Mouse (Mus musculus) large intestine, adult 2 months (tissue): ENCODE data around the gene Ubox5. TPM values are rescaled to one million over a fixed set of nuclear protein-coding genes. Genes with fewer than 3 reads are reported as not detected.
"Not testable (repeated sequence)": the region's sequence is repeated elsewhere in the genome, so short reads cannot be mapped to it uniquely, and the experiment has no call there.

ENCODE experiments used
- DNase-seq: peaks from one replicate; pipeline ENCODE4 v3.0.0-alpha.2; 2012; ENCODE audit warnings: low read depth, low spot score
- WGBS: fragments of 180-500 bp; shearing (Covaris S2); methylation state at CpG from one replicate; pipeline ENCODE4 v1.1.7; 2018; 5-methylcytosine and 5-hydroxymethylcytosine counted together
- polyA plus RNA-seq: library from polyadenylated mRNA; depleted of rRNA; stranded (reverse); fragments of >200 nt; gene quantifications from 2 replicates; pipeline ENCODE4 v1.2.3, GENCODE M21; 2012; rRNA removed

Ubox5 gene
- polyA plus RNA-seq, result 5.9 and 6.7 TPM in 2 replicates

DNA sequence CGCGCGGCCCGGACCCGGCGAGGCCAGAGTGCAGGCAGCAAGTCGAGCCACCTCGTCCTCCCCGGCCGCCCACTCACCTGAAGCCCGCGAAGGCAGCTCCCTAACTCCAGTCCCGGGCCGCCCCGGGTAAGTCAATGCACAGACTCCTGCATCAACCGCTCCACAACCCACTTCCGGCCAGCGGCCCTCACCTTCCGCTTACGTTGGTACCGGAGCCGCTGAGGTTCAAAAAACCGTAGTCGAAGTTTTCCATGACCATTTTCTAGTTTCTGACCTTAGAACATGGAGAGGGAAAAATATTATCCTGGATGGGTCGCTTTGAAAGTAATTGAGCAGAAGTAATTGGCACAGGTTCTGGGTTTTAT is at the start of gene Ubox5, which contains the start of gene Fastkd5:
Gene Ubox5 (minus strand): TSS at position 200 of the 365 bp plus-strand sequence.
Gene Fastkd5 (minus strand): TSS at position 189 of the 365 bp plus-strand sequence.
- DNase-seq, result peak; percentile 73
- WGBS, result under 1% methylated on average over 25 of the region's 25 CpGs

DNA sequence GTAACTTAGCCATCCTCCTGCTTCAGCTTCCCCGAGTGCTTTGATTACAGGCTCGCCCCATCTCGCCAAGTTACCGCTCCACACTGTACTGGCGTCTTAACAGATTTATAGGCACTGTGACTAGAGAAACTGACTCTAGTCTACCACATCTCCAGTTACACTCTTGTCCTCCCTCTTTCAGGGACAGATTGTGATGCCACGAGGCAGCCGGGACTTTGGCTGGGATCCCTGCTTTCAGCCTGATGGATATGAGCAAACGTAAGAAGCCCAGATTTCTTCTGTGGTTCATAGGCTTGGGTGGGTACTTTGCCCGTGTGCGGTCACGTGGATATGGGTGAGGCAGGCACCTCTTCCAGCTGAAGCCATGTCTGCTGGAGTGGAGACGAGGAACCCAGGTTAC is 49.3 kb upstream of the Ubox5 start:
- no peak for DNase-seq
- 93% methylated on average over 12 of the region's 12 CpGs for WGBS

DNA sequence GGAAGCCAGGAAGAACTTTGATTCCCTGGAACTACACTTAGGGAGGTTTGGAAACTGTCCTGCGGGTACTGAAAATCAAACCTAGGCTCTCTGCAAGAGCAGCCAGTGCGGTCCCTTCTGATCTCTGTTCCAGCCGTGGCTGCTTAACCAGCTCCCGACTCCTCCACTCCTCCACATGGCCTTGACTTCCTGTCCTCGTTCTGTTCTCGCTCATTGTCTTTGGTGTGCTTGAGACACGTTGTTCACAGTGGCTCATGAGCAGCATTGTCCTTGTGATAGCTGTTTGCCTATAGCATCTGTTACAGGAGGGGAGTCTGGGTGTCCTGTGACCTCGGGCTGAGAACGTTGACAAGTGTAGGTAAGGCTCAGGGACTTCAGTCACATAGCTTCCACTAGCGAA is 47.4 kb upstream of the Ubox5 start:
- 83% methylated on average over 10 of the region's 10 CpGs for WGBS
- no peak for DNase-seq

DNA sequence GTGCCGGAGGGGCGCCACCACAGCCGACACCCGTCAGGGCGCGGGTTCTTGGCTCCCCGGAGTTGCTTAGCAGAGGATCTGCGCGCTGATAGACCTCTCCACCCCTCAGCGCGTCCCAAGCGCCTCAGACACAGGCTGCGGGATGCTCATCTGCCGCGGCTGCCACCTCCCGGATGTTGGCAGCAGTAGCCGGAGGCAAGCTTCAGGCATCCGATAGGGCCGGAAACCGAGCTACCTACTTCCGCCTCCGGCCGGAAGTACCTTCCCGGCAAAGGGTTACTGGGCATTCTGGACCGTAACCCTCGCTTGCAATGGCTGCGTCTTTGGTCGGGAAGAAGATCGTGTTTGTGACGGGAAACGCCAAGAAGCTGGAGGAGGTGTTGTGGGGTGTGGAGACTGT is 37.7 kb upstream of the Ubox5 start, which contains the start of gene Itpa:
Gene Itpa (plus strand): TSS at position 52 of the 400 bp plus-strand sequence.
- WGBS, result under 1% methylated on average over 31 of the region's 31 CpGs

DNA sequence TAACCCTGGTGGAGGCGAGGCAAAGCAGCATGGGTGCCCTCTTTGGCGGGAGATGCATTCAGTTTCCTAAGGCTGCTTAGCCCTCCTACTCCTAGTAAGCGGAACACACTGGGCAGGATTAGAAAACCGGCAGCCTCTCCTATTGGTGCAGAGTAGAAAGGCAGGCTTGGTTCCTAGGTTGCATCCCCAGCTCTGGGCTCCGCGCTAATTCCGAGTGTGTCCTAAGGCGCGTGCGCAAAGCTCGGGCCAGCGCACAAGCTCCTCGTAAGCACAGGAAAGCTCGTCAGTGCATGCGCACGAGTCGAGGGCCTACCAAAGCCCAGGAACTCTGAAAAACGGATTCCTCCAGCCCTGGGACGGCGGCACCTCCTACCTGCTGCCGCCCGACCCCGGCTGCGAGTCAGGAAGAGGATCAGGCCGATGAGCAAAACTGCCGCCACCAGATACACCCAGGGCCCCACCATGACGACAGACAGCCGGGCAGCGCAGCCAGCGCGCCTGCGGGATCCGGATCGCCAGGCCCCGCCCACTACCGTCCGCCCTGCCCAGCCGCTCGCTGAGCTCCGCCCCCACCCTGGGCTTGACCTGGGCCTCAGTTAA is 34.4 kb upstream of the Ubox5 start, which contains the start of gene Ddrgk1:
Gene Ddrgk1 (minus strand): TSS at position 558 of the 600 bp plus-strand sequence.
- peak; percentile 77 for DNase-seq
- WGBS, result under 1% methylated on average over 40 of the region's 40 CpGs

More for the DNA sequence above, 37.7 kb upstream of the Ubox5 start, which contains the start of gene Itpa:
- peak; percentile 59 for DNase-seq

DNA sequence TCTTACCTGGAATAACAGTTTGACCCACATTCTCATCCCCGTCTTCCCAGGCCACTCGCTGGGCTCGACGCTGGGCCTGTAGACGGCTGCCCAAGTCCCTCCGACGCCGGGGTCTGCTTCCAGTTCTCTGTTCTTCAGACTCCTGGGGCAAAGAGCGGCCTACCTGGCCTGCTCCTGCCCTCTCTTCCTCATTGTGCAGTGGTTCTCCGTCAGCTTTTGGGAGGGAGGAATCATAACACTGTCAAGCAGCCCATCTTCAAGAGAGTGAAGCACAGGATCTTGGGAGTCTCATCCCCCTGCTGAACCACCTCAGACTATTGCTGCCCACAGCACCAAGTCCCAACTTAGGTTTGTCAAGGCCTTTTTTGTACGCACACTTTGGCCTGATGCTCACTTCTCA is 33.5 kb upstream of the Ubox5 start:
- DNase-seq, result no peak
- WGBS, result 92% methylated on average over 11 of the region's 11 CpGs

DNA sequence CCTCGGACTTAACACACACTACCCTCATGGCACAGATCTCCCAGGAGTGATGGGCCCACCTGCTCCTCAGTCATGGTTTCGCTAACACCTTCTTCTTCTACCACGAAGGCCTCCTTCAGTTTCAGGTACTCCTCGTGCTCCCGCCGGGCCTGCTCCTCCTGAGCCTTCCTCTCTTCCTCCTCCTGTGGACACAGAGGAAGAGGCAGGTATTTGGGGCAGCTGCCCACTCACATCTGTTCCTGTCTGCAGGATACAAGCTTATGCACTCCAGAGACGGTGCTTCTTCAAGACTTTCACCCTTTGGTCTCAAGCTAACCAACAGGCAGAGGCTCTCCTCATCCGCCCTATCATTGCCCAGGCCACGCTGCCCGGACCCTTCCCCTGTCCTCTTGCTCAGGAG is 28.7 kb upstream of the Ubox5 start:
- DNase-seq, result no peak
- WGBS, result 95% methylated on average over 10 of the region's 10 CpGs

DNA sequence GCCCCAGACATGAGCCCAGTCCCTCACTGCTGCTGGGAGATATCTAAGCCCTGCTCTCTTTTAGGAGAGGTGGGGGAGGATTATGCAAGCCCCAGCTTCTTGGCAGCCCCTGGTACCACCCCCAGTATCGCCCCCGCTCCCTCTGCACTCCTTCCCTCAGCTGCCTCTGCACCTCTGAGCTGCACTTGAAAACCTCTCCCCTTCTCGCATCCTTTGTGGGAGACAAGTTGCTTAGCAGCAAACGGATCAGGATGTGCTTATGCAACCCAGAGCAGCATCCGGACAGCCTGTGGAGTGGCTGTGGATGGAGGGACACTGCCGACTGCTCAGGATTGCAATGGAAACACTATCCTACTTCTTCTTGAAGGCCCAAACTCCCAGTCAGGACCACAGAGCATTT is 27.7 kb upstream of the Ubox5 start:
- no peak for DNase-seq
- WGBS, result 88% methylated on average over 6 of the region's 6 CpGs

DNA sequence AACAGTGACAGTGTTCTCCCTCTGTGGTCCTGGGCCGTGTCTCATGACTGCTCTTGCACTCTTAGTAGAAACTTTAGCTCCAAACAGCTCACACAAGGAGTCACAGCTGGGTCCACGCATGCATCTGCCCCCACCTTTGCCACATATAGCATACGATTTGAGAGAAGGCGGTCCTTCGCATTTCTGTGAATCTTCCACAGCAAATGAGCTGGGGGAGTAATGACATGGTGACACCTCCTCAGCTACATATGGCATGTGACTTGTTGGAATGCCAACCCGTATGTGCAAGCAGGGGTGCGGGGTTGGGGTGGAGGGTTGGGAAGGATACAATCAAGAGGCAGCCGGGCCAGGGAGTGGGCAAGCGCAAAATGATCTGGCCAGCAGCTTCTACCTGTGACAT is 26.7 kb upstream of the Ubox5 start:
- no peak for DNase-seq
- 94% methylated on average over 9 of the region's 9 CpGs for WGBS

DNA sequence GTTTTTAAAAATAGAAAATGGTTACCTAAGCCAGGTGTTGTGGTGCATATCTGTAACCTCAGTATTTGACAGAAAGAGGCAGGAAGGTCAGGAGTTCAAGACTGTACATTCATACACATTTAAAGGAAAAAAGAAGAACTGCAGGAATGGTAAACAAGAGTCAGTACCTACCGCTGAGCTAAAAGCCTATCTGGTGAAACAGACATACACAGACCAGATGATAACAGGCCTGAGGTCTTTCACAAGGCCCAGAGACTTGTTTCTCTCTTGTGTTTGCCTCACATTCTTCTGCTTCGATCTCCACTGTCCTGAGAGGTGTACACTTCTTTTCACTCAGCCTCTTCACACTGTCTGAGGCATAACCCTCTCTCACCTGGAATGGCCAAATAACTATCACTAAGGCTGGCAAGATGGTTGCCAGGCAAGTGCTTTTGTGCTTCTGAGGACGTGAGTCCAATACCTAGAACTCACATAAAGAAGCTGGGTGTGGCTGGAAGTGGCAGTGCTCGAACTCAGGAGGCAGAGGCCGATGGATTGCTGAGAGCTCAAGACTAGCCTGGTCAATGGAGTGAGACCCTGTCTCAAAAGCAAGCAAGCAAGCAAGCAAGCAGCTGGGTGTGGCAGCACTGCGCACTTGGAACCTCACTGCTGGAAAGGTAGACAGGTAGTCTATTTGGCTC is 26.0 kb upstream of the Ubox5 start:
- DNase-seq, result no peak
- WGBS, result 85% methylated on average over 6 of the region's 6 CpGs

DNA sequence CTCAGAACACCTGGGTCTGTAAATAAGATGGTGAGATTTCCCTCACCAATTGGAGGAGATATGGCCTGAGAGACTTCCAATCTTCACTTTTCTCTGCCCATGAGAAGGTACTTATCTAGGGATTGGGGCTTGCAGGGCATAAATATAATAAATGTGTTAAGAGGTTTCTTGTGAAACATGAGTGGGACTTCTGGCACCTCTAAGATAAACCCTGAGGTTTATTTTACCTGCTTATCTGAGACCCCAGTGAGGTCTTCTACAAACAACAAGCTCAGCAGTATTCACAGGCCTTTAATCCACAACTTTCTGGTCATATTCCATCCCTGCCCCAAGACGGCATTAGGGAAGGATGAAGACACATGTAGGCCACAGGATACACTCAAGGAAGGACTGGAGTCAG is 23.9 kb upstream of the Ubox5 start:
- 79% methylated on average over 1 of the region's 1 CpGs for WGBS
- no peak for DNase-seq

DNA sequence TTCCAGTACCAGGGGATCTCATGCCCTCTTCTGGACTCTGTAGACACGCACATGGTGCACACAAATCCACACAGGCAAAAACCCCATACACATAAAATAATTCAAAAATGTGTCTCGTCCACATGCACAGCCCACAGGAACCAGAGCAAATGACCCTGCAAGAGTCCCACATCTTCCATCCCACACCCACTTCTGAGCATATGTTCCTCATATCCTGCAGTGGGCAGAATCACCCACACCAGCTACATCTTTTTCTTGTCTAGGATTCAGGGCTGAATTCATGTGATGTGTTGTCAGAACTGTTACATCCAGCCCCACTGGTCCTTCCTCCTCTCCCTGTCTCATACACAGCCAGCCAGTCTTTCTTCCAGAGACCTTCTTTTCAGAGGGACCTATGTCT is 23.5 kb upstream of the Ubox5 start:
- DNase-seq, result no peak
- WGBS, result 90% methylated on average over 2 of the region's 2 CpGs

DNA sequence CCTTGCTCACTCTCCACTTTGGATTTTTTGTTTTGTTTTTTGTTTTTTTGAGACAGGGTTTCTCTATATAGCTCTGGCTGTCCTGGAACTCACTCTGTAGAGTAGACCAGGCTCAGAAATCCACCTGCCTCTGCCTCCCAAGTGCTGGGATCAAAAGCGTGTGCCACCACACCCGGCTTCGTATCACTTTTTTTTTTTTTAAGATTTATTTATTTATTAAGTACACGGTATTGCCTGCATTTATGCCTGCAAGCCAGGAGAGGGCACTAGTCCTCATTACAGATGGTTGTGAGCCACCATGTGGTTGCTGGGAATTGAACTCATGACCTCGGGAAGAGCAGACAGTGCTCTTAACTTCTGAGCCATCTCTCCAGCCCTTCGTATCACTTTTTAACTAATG is 19.2 kb upstream of the Ubox5 start:
- WGBS, result 78% methylated on average over 6 of the region's 6 CpGs
- not testable (repeated sequence) for DNase-seq

DNA sequence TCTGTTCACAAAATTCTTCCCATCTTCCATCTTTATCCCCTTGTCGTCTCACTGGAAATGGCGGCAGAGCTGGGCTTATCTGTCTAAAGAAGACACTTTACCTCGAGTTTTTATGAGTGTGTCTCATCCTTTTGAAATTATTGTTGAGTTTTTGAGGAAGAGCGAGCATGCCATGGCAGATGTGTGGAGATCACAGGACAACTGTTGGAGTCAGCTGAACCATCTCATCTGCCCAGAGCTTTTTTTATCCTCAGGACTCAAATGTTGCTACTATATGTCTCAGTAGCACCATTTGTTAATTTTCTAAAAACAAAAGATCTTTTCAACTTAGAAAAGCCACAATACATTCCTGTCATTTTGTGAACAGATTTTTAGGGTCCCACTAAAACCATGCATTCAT is 15.4 kb upstream of the Ubox5 start:
- 79% methylated on average over 4 of the region's 4 CpGs for WGBS

DNA sequence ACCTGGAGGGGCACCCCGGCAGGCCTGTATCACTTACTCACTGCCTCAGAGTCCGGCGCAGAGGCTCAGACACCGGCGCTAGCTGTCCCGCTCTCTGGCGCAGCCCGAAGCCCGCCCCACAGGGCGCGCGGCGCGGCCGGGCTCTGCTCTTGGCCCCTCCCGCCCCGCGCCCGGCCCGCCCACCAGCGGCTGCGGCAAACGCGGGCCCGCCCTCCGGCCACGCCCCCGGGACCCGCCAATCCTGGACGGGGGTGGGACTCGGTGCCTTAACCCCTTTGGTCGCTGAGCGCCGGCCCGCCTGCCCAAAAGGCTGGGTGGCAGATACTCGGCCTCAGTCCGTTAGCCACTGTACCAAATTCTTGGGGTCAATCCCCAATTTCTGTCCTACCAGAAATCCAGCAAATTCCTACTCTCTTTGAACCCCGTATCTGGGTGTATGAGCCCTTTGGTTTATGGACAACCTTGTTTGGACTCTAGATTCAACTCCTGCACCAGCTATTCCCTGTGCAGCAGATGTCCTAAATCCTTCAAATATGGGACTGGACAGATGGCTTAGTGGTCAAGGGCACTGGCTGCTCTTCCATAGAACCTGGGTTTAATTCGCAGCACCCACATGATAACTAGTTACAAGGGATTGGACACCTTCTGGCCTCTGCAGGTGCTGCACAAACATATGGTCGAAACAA is 13.0 kb upstream of the Ubox5 start, which contains the start of gene Lzts3:
Gene Lzts3 (minus strand): TSS at position 120 of the 686 bp plus-strand sequence.
- DNase-seq, result no peak
- 3% methylated on average over 36 of the region's 40 CpGs for WGBS

More for the DNA sequence above, 15.4 kb upstream of the Ubox5 start:
- no peak for DNase-seq

DNA sequence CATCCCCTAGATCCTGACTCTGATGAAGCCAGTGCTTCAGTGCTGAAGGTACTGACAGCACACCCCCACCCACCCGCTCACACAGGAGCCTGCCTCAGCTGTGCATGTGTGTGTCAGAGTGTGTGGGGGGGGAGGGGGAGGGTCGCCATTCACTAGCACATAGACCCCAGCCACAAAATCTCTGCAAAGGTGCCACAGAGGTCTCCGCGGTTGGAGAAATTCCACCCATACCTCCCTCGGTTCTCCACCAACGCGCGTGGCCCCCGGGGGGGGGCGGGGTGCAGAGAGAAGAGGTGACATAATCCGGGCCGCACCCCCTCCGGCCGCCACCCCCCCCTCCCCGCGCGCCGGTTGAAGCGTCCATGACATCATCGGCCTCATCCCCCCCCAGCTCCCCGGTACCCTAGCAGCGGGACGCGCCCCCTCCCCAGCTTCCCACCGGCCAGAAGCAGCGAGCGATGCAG is 12.4 kb upstream of the Ubox5 start:
- 2% methylated on average over 25 of the region's 27 CpGs for WGBS

DNA sequence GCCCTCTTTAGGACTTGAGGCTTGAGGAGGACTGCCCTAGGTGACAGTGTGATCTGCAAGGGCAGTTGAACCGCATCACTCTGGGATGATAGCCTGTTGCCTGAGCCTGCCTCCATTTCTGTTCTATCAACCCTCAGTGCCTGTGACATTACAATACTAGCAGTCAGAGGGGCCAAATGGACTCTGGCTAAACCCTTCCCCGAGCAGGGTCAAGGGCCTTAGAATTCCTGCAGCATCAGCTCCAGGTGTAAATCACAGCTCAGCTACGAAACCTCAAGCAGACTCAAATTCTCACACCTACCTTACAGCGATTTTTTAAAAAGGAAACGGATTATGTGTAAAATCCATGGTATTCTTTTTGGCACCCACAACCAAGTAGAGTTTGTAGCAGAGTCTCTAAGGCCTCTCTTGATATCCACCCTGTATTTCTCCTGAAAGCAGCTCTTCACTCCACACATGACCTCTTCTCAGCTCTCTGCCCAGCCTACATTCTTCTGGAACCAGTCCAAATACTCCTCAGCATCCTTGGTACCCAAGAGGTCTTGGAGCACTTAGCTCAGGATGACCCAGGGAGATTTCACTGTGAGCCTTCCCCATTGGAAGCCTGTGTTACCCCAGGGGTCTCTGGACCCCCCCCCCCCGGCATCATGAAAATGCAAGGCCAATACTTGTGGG is 11.7 kb upstream of the Ubox5 start:
- WGBS, result 56% methylated on average over 6 of the region's 6 CpGs
- DNase-seq, result no peak

More for the DNA sequence above, 12.4 kb upstream of the Ubox5 start:
- no peak for DNase-seq

DNA sequence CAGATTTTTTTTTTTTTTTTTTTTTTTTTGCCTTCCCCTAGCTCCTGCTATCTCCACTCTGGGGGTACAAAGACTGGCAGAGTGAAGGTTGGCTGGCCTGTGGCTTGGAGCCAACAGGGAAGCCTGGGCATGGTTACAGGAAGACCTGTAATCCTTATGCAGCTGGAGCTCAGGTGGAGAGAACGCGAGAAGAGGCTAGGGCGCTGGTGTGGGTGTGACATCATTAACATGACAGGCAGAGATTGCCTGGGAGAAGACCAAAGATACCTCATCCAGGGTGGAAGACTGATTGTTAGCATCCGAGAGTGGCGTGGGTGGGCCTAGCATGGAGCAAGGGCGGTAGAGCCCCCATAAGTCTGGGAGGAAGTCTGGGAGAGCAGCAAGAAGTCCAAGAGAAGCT is 9.4 kb upstream of the Ubox5 start:
- no peak for DNase-seq
- 42% methylated on average over 6 of the region's 6 CpGs for WGBS

DNA sequence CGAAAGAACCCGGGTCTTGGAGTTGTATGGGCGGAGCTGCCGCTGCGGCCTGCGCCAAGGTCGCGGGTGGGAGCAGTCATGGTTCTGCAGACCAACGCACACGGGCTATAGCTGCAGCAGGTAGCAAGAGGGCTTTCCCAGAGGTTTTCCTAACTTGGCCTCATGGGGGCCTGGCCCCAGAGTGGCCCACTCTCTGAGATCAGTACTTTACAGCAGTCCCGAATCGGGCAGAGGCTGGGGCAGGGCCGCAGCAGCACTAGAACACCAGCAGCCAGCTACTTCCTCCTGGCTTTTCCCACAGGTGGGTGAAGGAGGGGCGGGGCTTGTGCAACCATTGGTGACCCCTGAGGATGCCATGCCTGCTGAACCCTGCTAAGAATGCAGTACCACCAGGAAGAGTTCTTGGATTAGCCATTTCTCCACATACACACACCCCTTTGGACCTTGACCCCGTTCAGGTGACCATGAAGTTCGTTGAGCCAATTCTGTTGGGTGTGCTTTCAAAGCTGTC is 8.3 kb upstream of the Ubox5 start:
- WGBS, result 20% methylated on average over 16 of the region's 16 CpGs
- peak; percentile 89 for DNase-seq

DNA sequence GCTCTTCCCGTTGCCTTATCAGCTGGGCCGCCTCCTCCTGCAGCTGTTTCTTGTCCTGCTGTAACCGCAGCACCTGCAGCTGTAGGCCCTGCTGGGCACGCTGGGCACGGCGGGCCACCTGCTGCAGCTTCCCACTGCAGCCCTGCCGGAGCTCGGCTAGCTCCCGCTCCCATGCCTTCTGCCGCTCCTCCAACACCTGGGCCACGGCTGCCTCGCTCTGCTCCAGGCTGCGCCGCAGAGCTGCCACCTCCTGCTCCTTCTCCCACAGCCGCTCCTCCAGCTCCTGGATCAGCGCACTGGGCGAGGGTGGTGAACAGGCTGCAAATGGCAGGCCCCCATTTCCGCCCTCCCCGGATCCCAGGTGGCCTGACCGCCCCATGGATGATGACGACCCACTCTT is 6.0 kb upstream of the Ubox5 start:
- no peak for DNase-seq
- 46% methylated on average over 21 of the region's 21 CpGs for WGBS
